Mouse (Mus musculus): ENCODE measurements around the gene Pcolce. TPM values are rescaled to one million over a fixed set of nuclear protein-coding genes. Genes with fewer than 3 reads are reported as not detected.

The Pcolce gene
- polyA plus RNA-seq, 1 experiment, result 368 TPM

GRCm38 (mm10) chr5:137562965-137563364 lies 50.6 kb downstream of the Pcolce start:
- H3ac ChIP-seq (ENCODE audit: control insufficient read depth, insufficient read length), result no peak overlapping the region
- no peaks in the 10 kb centered on the region for H3K79me2 ChIP-seq (ENCODE audit: control insufficient read depth, insufficient read depth)
- no peaks in the 10 kb centered on the region for H3K36me3 ChIP-seq (ENCODE audit: control insufficient read depth, insufficient read depth)
- H3K27me3 ChIP-seq (ENCODE audit: control insufficient read depth, insufficient read depth, insufficient read length), result peaks cover 37% of the 10 kb centered on the region
- no peak overlapping the region for H3K4me2 ChIP-seq (ENCODE audit: low read depth)
- no peak for TF ChIP-seq SRF (IDR thresholded peaks at IDR 0.05; ENCODE audit: control insufficient read depth, insufficient read length, low read depth)
- H3K4me3 ChIP-seq, result no peak overlapping the region

- Histone ChIP-seq H3K36me3 (ENCODE audit: control insufficient read depth, insufficient read depth) (no peaks in the 10 kb centered on the region), H3K79me2 (ENCODE audit: control insufficient read depth, insufficient read depth) (no peaks in the 10 kb centered on the region), H3ac (ENCODE audit: control insufficient read depth, insufficient read length) (no peak overlapping the region), H3K4me3 (no peak overlapping the region), H3K4me2 (ENCODE audit: low read depth) (no peak overlapping the region), H3K27me3 (ENCODE audit: control insufficient read depth, insufficient read depth, insufficient read length) (peaks cover 33% of the 10 kb centered on the region)
- no peak for TF ChIP-seq MYOD1 (IDR thresholded peaks at IDR 0.05; ENCODE audit: control insufficient read depth in 1 of 3, insufficient read length in 2 of 3, low read depth in 2 of 3)
- no peak for TF ChIP-seq MYOG (IDR thresholded peaks at IDR 0.05; ENCODE audit: control insufficient read depth in 1 of 3, insufficient read depth in 1 of 3, insufficient read length in 2 of 3, low read depth in 2 of 3)
- TF ChIP-seq TCF3 (IDR thresholded peaks at IDR 0.05; ENCODE audit: insufficient read length, low read depth), result no peak
- no peak for TF ChIP-seq REST (IDR thresholded peaks at IDR 0.05; ENCODE audit: insufficient read depth, insufficient read length)
- TF ChIP-seq E2F4 (IDR thresholded peaks at IDR 0.05; ENCODE audit: insufficient read depth), result no peak
- TF ChIP-seq POLR2AphosphoS2 (IDR thresholded peaks at IDR 0.05; ENCODE audit: insufficient read length, low read depth), result no peak
- no peak for TF ChIP-seq POLR2A (IDR thresholded peaks at IDR 0.05; ENCODE audit: insufficient read length, low read depth)
- TF ChIP-seq TCF12 (IDR thresholded peaks at IDR 0.05; ENCODE audit: insufficient read depth, poor library complexity, severe bottlenecking), result no peak
- TF ChIP-seq MAX (IDR thresholded peaks at IDR 0.05; ENCODE audit: low read depth), result no peak
- no peak for TF ChIP-seq SRF (IDR thresholded peaks at IDR 0.05; ENCODE audit: control insufficient read depth, insufficient read length, low read depth)
- no peak for TF ChIP-seq CEBPB (IDR thresholded peaks at IDR 0.05; ENCODE audit: insufficient read depth, poor library complexity, severe bottlenecking)
- TF ChIP-seq USF1 (IDR thresholded peaks at IDR 0.05; ENCODE audit: low read depth), result no peak
These were observed 52.0 kb downstream of the Pcolce start for GRCm38 (mm10) chr5:137561556-137561955.

Other genes with a start within 250 kb of the Pcolce start
- gene Zan, start 136.7 kb downstream of the Pcolce start, polyA plus RNA-seq (2012; fragmentation: generic; extraction: Trizol), result 0.01 TPM
- 53.0 TPM for gene Pop7, start 111.3 kb downstream of the Pcolce start, polyA plus RNA-seq (2012; fragmentation: generic; extraction: Trizol)
- 9.6 TPM for gene Gigyf1, start 95.2 kb downstream of the Pcolce start, polyA plus RNA-seq (2012; fragmentation: generic; extraction: Trizol)
- gene Epo, start 80.5 kb downstream of the Pcolce start, polyA plus RNA-seq (2012; fragmentation: generic; extraction: Trizol), result not detected
- gene Gnb2, start 80.3 kb downstream of the Pcolce start, polyA plus RNA-seq (2012; fragmentation: generic; extraction: Trizol), result 632 TPM
- not detected for gene Actl6b, start 60.3 kb downstream of the Pcolce start, polyA plus RNA-seq (2012; fragmentation: generic; extraction: Trizol)
- gene Tfr2, start 43.9 kb downstream of the Pcolce start, polyA plus RNA-seq (2012; fragmentation: generic; extraction: Trizol), result 1.1 TPM
- gene Mospd3, start 12.7 kb downstream of the Pcolce start, polyA plus RNA-seq (2012; fragmentation: generic; extraction: Trizol), result 30.3 TPM
- 0.72 TPM for gene Fbxo24, start 15.2 kb upstream of the Pcolce start, polyA plus RNA-seq (2012; fragmentation: generic; extraction: Trizol)
- gene Lrch4, start 15.3 kb upstream of the Pcolce start, polyA plus RNA-seq (2012; fragmentation: generic; extraction: Trizol), result 29.1 TPM
- gene Gm20605, start 15.4 kb upstream of the Pcolce start, polyA plus RNA-seq (2012; fragmentation: generic; extraction: Trizol), result 3.3 TPM
- gene Sap25, start 27.6 kb upstream of the Pcolce start, polyA plus RNA-seq (2012; fragmentation: generic; extraction: Trizol), result 4.6 TPM
- gene Irs3, start 31.9 kb upstream of the Pcolce start, polyA plus RNA-seq (2012; fragmentation: generic; extraction: Trizol), result 0.04 TPM
- 8.7 TPM for gene Agfg2, start 70.9 kb upstream of the Pcolce start, polyA plus RNA-seq (2012; fragmentation: generic; extraction: Trizol)
- gene Nyap1, start 127.8 kb upstream of the Pcolce start, polyA plus RNA-seq (2012; fragmentation: generic; extraction: Trizol), result 2.7 TPM
- gene Tsc22d4, start 131.9 kb upstream of the Pcolce start, polyA plus RNA-seq (2012; fragmentation: generic; extraction: Trizol), result 48.1 TPM
- 40.4 TPM for gene Ppp1r35, start 165.1 kb upstream of the Pcolce start, polyA plus RNA-seq (2012; fragmentation: generic; extraction: Trizol)
- 34.4 TPM for gene Mepce, start 173.9 kb upstream of the Pcolce start, polyA plus RNA-seq (2012; fragmentation: generic; extraction: Trizol)
- 2.2 TPM for gene Zcwpw1, start 174.0 kb upstream of the Pcolce start, polyA plus RNA-seq (2012; fragmentation: generic; extraction: Trizol)
- 0.05 TPM for gene Pilra, start 222.5 kb upstream of the Pcolce start, polyA plus RNA-seq (2012; fragmentation: generic; extraction: Trizol)
- gene Pilrb1, start 244.3 kb upstream of the Pcolce start, polyA plus RNA-seq (2012; fragmentation: generic; extraction: Trizol), result not detected

All from myocyte (in vitro differentiated cells).